Mouse (Mus musculus) hindbrain, postnatal 0 days (tissue): ENCODE results near the gene Fbxl13. TPM values are rescaled to one million over a fixed set of nuclear protein-coding genes. Genes with fewer than 3 reads are reported as not detected.

ENCODE experiments used
- ATAC-seq: fragments of 200-750 bp; cut with Nextera tagmentation; 2 replicates; pipeline ENCODE4 v1.8.0; 2017; ENCODE audit warnings: mild to moderate bottlenecking, moderate TSS enrichment, moderate library complexity
- DNase-seq: peaks from one replicate; pipeline ENCODE4 v3.0.0-alpha.2; 2015; ENCODE audit warnings: low spot score
- H3K27ac ChIP-seq: fragments of 300-500 bp; sonication (generic); 2 replicates; pipeline ENCODE4 v1.5.1; 2014; ENCODE audit warnings: mild to moderate bottlenecking
- H3K27me3 ChIP-seq: fragments of 300-500 bp; sonication (generic); 2 replicates; pipeline ENCODE4 v1.6.1; 2014; ENCODE audit warnings: low read length, mixed read lengths; ENCODE audit not compliant: insufficient read depth
- H3K36me3 ChIP-seq: fragments of 300-500 bp; sonication (generic); 2 replicates; pipeline ENCODE4 v1.6.1; 2014; ENCODE audit warnings: low read length, mixed read lengths; ENCODE audit not compliant: insufficient read depth
- H3K4me1 ChIP-seq: fragments of 300-500 bp; sonication (generic); 2 replicates; pipeline ENCODE4 v1.6.1; 2014; ENCODE audit warnings: antibody characterized with exemption, low read length, mixed read lengths; ENCODE audit not compliant: insufficient read depth
- H3K4me2 ChIP-seq: fragments of 300-500 bp; sonication (generic); 2 replicates; pipeline ENCODE4 v1.6.1; 2014; ENCODE audit warnings: low read depth, mild to moderate bottlenecking, low read length, moderate library complexity, mixed read lengths
- H3K4me3 ChIP-seq: fragments of 300-500 bp; sonication (generic); 2 replicates; pipeline ENCODE4 v1.5.1; 2014; ENCODE audit warnings: low read length
- H3K9ac ChIP-seq: fragments of 300-500 bp; sonication (generic); replicated peaks from 2 replicates; pipeline ENCODE4 v1.6.1; 2014; ENCODE audit warnings: mild to moderate bottlenecking, low read length, moderate library complexity, mixed read lengths
- H3K9me3 ChIP-seq: fragments of 300-500 bp; sonication (generic); 2 replicates; pipeline ENCODE4 v1.6.1; 2016; ENCODE audit warnings: low read length, mixed read lengths
- CTCF ChIP-seq: IDR thresholded peaks from 2 replicates; pipeline ENCODE4 v1.5.1; 2016; ENCODE audit warnings: antibody characterized with exemption, control low read depth, low read depth
- WGBS: fragments of 180-500 bp; shearing (Covaris S2); extraction: QIAGEN DNeasy Blood & Tissue Kit; methylation state at CpG from one replicate; pipeline ENCODE4 v1.1.7; 2014; 5-methylcytosine and 5-hydroxymethylcytosine counted together
- polyA plus RNA-seq: library from polyadenylated mRNA; unstranded; fragments of >200 nt; fragmentation: Nextera tagmentation; extraction: Ambion mirVana; gene quantifications from 2 replicates; pipeline ENCODE4 v1.2.1, GENCODE M21; 2015
- total RNA-seq: library from RNA; depleted of rRNA; stranded (reverse); fragments of >200 nt; gene quantifications from 2 replicates; pipeline ENCODE4 v1.2.3, GENCODE M21; 2014

The Fbxl13 gene
- total and polyA plus RNA-seq, 2 experiments from 2014 or later, result 0.16 to 0.23 TPM

- Histone ChIP-seq H3K27me3 (no peaks in the 10 kb centered on the region), H3K9me3 (no peaks in the 10 kb centered on the region), H3K4me3 (no peak overlapping the region), H3K4me2 (no peak overlapping the region), H3K4me1 (no peaks in the 10 kb centered on the region), H3K9ac (no peak overlapping the region), H3K36me3 (no peaks in the 10 kb centered on the region), H3K27ac (no peak overlapping the region)
- WGBS, result 86% methylated on average over 6 of the region's 6 CpGs
- DNase-seq (no peak), ATAC-seq (no peak)
- TF ChIP-seq CTCF, result no peak
Observed at GRCm38 (mm10) chr5:21481521-21481920, 163.9 kb downstream of the Fbxl13 start.

DNA sequence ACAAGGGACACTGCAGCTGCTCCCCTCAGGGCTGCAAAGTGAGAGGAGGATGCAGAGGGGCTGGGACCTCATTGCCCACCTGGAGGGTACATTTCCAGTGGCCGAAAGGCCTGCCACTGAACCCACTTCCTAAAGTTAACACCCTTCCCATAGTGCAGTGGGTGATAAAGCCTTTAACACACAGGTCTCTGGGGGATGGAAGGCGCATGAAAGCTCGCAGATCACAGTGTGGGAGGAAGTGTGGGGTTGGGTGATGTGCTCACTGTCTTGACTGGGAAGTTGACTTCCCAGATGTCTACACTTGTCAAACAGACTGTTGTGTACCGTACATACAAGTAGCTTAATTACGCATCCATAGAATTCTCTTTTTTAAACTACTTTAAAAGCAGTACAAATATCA, 165.7 kb downstream of the Fbxl13 start:
- H3K36me3 ChIP-seq, result no peaks in the 10 kb centered on the region
- DNase-seq (no peak), ATAC-seq (no peak)
- H3K4me3 ChIP-seq, result no peak overlapping the region
- WGBS, result 96% methylated on average over 5 of the region's 5 CpGs
- TF ChIP-seq CTCF, result no peak
- H3K27ac ChIP-seq, result no peak overlapping the region
- no peaks in the 10 kb centered on the region for H3K9me3 ChIP-seq
- no peak overlapping the region for H3K4me2 ChIP-seq
- H3K4me1 ChIP-seq, result no peaks in the 10 kb centered on the region
- H3K9ac ChIP-seq, result no peak overlapping the region
- H3K27me3 ChIP-seq, result no peaks in the 10 kb centered on the region

GRCm38 (mm10) chr5:21478428-21478827, 167.0 kb downstream of the Fbxl13 start:
- Histone ChIP-seq H3K4me1 (no peaks in the 10 kb centered on the region), H3K9ac (no peak overlapping the region), H3K27me3 (no peaks in the 10 kb centered on the region), H3K36me3 (no peaks in the 10 kb centered on the region), H3K4me3 (no peak overlapping the region), H3K4me2 (no peak overlapping the region), H3K9me3 (no peaks in the 10 kb centered on the region), H3K27ac (no peak overlapping the region)
- WGBS, result 97% methylated on average over 5 of the region's 5 CpGs
- no peak for ATAC-seq
- TF ChIP-seq CTCF, result no peak
- DNase-seq, result no peak

DNA sequence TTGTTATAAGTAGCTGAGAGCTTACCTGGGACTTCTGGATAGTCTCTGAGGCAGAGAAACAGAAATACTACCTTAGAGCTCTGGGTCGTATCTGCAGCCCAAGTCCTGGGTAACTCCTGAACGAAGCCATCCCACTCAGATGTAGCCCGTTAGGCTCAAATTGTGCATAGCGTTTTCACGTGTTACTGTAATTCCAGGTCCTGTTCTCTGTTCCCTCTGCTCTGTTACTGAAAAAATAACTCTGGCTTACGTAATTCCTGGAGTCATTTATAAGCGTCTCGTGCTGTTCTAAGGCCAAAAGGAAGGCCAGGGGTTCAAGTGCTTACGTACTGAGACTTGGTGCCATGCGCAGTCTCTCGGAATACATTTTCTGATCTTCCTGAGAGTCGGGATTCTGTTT, 177.3 kb downstream of the Fbxl13 start:
- no peak for TF ChIP-seq CTCF
- no peaks in the 10 kb centered on the region for H3K36me3 ChIP-seq
- H3K9ac ChIP-seq, result no peak overlapping the region
- no peak overlapping the region for H3K27ac ChIP-seq
- no peaks in the 10 kb centered on the region for H3K27me3 ChIP-seq
- ATAC-seq (no peak), DNase-seq (no peak)
- WGBS, result 93% methylated on average over 12 of the region's 12 CpGs
- no peak overlapping the region for H3K4me3 ChIP-seq
- H3K4me2 ChIP-seq, result no peak overlapping the region
- H3K9me3 ChIP-seq, result no peaks in the 10 kb centered on the region
- H3K4me1 ChIP-seq, result no peaks in the 10 kb centered on the region

GRCm38 (mm10) chr5:21467387-21467786, 178.0 kb downstream of the Fbxl13 start:
- Histone ChIP-seq H3K4me2 (no peak overlapping the region), H3K27me3 (no peaks in the 10 kb centered on the region), H3K36me3 (no peaks in the 10 kb centered on the region), H3K4me3 (no peak overlapping the region), H3K4me1 (no peaks in the 10 kb centered on the region), H3K9ac (no peak overlapping the region), H3K27ac (no peak overlapping the region), H3K9me3 (no peaks in the 10 kb centered on the region)
- TF ChIP-seq CTCF, result no peak
- WGBS, result 66% methylated on average over 7 of the region's 7 CpGs
- ATAC-seq (no peak), DNase-seq (no peak)

DNA sequence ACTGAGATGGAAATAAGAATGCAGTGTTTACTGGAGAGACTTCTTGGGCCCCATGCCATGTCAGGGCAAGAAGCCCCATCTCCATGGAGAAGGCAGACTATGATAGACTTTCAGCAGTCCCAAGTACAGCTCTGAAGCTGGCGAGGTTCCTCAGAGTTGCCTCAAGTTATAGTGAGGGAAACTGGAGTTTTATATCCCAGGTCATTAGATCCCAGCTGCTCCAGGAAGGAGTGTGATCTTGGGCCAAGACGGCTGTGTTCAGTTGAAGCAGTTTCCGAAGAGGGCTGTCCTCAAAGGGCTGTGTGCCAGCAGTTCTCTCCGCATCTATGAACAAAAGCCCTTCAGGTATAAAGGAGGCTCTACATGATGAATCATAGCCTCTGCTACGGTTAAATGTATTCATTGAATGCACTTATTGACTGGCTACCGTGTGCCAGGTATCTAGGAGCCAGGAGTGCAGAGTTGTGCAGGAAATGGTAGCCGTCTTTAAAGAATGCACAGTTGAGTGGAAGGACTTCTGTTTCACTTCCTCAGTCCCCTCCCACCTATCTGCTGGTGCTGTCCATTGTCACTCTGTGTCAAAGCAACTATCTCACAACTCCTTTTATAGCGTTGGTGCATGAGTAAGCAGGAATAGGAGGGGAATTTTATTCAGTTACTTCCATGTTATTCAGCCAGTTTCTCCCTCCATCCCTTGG, 204.5 kb downstream of the Fbxl13 start:
- peak overlapping the region; percentile 26; the same call in 1 of the 2 replicates for H3K27ac ChIP-seq
- H3K9me3 ChIP-seq, result no peaks in the 10 kb centered on the region
- no peak overlapping the region for H3K4me2 ChIP-seq
- no peaks in the 10 kb centered on the region for H3K4me1 ChIP-seq
- no peak for TF ChIP-seq CTCF
- H3K36me3 ChIP-seq, result no peaks in the 10 kb centered on the region
- H3K9ac ChIP-seq, result no peak overlapping the region
- peak; percentile 70 for ATAC-seq
- no peak overlapping the region for H3K4me3 ChIP-seq
- peak; percentile 65 for DNase-seq
- H3K27me3 ChIP-seq, result no peaks in the 10 kb centered on the region
- 36% methylated on average over 8 of the region's 8 CpGs for WGBS

DNA sequence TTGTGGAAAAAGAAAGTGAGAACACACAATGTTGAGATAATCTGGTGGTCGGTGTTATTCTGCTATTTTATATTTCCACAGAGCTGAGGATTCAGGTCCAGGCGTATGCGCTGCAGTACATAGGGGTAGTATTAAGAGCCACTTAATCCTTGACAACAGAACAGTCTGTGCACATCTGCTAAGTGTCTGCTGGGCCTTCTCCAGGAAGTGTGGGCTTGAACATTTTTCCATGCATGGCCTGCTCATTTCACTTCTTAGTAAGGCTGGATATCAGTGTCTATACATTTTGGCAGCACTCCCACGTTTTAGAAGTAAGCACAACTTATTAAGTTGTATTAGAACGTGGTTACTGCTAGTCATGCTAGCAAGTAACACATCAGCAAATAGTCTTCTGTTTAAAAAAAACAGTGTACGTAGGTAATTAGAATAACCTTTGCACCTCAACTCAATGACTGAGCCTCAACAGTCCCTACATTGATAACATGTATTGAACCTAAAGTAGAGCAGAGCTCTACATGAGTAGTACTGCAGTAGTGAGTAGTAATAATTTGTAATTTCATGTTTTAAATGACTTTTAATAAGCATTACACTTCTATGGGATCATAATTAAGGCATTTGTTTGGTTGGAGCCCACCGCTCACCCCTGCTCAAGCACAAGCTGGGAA, 205.9 kb downstream of the Fbxl13 start:
- WGBS, result 82% methylated on average over 7 of the region's 7 CpGs
- Histone ChIP-seq H3K9ac (no peak overlapping the region), H3K27ac (no peak overlapping the region), H3K36me3 (no peaks in the 10 kb centered on the region), H3K9me3 (no peaks in the 10 kb centered on the region), H3K4me1 (no peaks in the 10 kb centered on the region), H3K4me3 (no peak overlapping the region), H3K4me2 (no peak overlapping the region), H3K27me3 (no peaks in the 10 kb centered on the region)
- TF ChIP-seq CTCF, result no peak
- no peak for ATAC-seq
- DNase-seq, result no peak
